Mouse (Mus musculus): Measurements from ENCODE around the gene Mcm5. TPM values are rescaled to one million over a fixed set of nuclear protein-coding genes. Genes with fewer than 3 reads are reported as not detected.

Mcm5 gene
- 0.76 TPM for polyA plus RNA-seq (2014; fragmentation: Illumina TruSeq; extraction: RNeasy Lipid Tissue Mini Kit (QIAGEN cat#74804); ENCODE audit: low read depth, low replicate concordance)

GRCm38 (mm10) chr8:75109236-75109967, at the start of gene Mcm5:
Gene Mcm5, plus strand, starts transcription at chr8:75109569.

GRCm38 (mm10) chr8:75093399-75094156, 15.8 kb upstream of the Mcm5 start, which contains the start of gene Hmox1:
Gene Hmox1, plus strand, starts transcription at chr8:75093621.

Other genes with a start within 250 kb of the Mcm5 start
- gene Isx, start 236.4 kb upstream of the Mcm5 start, polyA plus RNA-seq (2014; fragmentation: Illumina TruSeq; extraction: RNeasy Lipid Tissue Mini Kit (QIAGEN cat#74804); ENCODE audit: low read depth, low replicate concordance) = not detected
- gene Hmgxb4, start 116.2 kb upstream of the Mcm5 start, polyA plus RNA-seq (2014; fragmentation: Illumina TruSeq; extraction: RNeasy Lipid Tissue Mini Kit (QIAGEN cat#74804); ENCODE audit: low read depth, low replicate concordance) = 25.4 TPM
- gene Tom1, start 75.9 kb upstream of the Mcm5 start, polyA plus RNA-seq (2014; fragmentation: Illumina TruSeq; extraction: RNeasy Lipid Tissue Mini Kit (QIAGEN cat#74804); ENCODE audit: low read depth, low replicate concordance) = 1.2 TPM
- 20.5 TPM for gene Hmox1, start 15.9 kb upstream of the Mcm5 start, polyA plus RNA-seq (2014; fragmentation: Illumina TruSeq; extraction: RNeasy Lipid Tissue Mini Kit (QIAGEN cat#74804); ENCODE audit: low read depth, low replicate concordance)
- gene Rasd2, start 104.4 kb downstream of the Mcm5 start, polyA plus RNA-seq (2014; fragmentation: Illumina TruSeq; extraction: RNeasy Lipid Tissue Mini Kit (QIAGEN cat#74804); ENCODE audit: low read depth, low replicate concordance) = 0.17 TPM

Measured in adrenal gland, adult 10 weeks (tissue).